Comparison of ENCODE assay signal across 7 mouse cellular contexts in the genomic region with DNA sequence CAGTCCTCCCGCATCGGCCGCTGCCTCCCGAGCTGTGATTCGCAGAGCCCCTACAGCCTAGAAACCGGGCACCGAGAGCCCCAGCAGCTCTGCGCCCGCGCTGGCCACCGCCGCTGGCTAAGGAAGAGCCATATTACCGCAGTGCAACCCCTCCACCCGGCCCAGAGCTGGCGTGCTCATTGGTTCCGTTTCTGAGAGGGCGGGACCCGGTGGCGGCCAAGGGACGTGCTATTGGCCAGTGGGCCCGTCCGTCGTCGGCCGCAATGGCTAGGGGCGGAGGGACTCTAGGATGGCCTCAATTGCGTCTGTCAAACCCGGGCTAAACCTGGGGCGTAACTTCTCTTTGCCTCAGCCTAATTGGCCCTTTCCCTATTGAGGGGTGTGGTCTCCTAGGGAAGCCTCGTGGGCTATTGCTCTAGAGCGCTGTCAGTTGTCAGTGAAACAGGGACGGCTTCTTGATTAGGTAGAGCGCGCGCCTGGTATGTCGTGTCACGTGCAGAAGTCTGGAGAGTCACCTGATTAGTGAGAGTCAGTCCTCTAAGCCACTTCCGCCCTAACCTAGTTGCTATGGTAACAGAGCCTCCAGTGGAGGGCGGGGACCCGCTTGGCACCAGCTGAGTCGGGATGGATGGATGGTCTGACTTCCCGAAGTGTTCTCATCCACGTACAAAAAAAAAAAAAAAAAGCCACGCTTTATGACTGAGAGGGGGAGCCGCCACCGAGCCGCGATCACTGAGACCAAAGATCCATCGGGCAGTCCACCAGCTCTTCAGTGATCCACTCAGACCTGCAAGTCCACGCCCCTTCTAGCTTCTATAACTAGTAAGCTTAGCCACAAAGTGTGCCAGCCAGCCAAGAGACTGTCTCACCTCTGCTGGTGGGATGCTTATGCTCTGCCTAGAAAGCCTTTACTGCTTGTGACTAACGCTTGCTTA. TPM values are rescaled to one million over a fixed set of nuclear protein-coding genes. Genes with fewer than 3 reads are reported as not detected.
DNase-seq lines count a peak whose midpoint lies in the region; ATAC-seq lines count a peak whose summit lies in the region.

A gene (minus strand): TSS at position 158 of the 935 bp plus-strand sequence.

- H3K27ac ChIP-seq in embryonic facial prominence, embryonic 11.5 days (replicated peaks; ENCODE audit: low read depth, low read length) = 0 out of 2 replicates have a peak within 1 kb of the TSS, but pooled peaks have one; percentile 23
- H3K27ac ChIP-seq in limb, embryonic 10.5 days = peak within 1 kb of the TSS; percentile 84
- H3K27ac ChIP-seq in midbrain, embryonic 13.5 days = peak within 1 kb of the TSS; percentile 91

- peak within 1 kb of the TSS; percentile 73 for H3K4me2 ChIP-seq in embryonic facial prominence, embryonic 11.5 days (ENCODE audit: low read depth, low read length)
- peak within 1 kb of the TSS; percentile 76 for H3K4me2 ChIP-seq in midbrain, embryonic 13.5 days (replicated peaks)

- H3K9ac ChIP-seq in embryonic facial prominence, embryonic 11.5 days (replicated peaks; ENCODE audit: low read length) = peak within 1 kb of the TSS; percentile 77
- peak within 1 kb of the TSS; percentile 93 for H3K9ac ChIP-seq in midbrain, embryonic 13.5 days (replicated peaks)

- no peaks in the 10 kb centered on the region for H3K27me3 ChIP-seq in embryonic facial prominence, embryonic 11.5 days (ENCODE audit: control insufficient read depth, insufficient read depth, low read length)
- no peaks in the 10 kb centered on the region for H3K27me3 ChIP-seq in limb, embryonic 10.5 days (ENCODE audit: low read depth, poor library complexity, severe bottlenecking)
- H3K27me3 ChIP-seq in midbrain, embryonic 13.5 days = no peaks in the 10 kb centered on the region

- peaks cover 2% of the 10 kb centered on the region; the same call in 1 of the 2 replicates for H3K4me1 ChIP-seq in embryonic facial prominence, embryonic 11.5 days (ENCODE audit: control insufficient read depth, insufficient read depth, low read length)
- H3K4me1 ChIP-seq in limb, embryonic 10.5 days = peaks cover 35% of the 10 kb centered on the region
- peaks cover 23% of the 10 kb centered on the region for H3K4me1 ChIP-seq in midbrain, embryonic 13.5 days (replicated peaks)

- H3K9me3 ChIP-seq in embryonic facial prominence, embryonic 11.5 days (replicated peaks; ENCODE audit: control insufficient read depth, low read length) = no peaks in the 10 kb centered on the region
- no peaks in the 10 kb centered on the region for H3K9me3 ChIP-seq in limb, embryonic 10.5 days (replicated peaks)
- no peaks in the 10 kb centered on the region for H3K9me3 ChIP-seq in midbrain, embryonic 13.5 days

- peak; percentile 99 for DNase-seq in adrenal gland, postnatal 14 days
- peak; percentile 99 for DNase-seq in embryonic facial prominence, embryonic 11.5 days (ENCODE audit: low spot score)
- peak; percentile 100 for DNase-seq in kidney, adult 11 months
- peak; percentile 97 for DNase-seq in limb, embryonic 10.5 days (ENCODE audit: low spot score)
- DNase-seq in spleen, adult 12 weeks (ENCODE audit: low spot score) = peak; percentile 95

- peak; percentile 99 for ATAC-seq in embryonic facial prominence, embryonic 11.5 days (replicated peaks; ENCODE audit: insufficient number of reproducible peaks, low FRiP score, low TSS enrichment, low read depth)
- ATAC-seq in granulocyte monocyte progenitor cell, adult 5-6 weeks (replicated peaks; ENCODE audit: poor library complexity, severe bottlenecking) = peak; percentile 80
- peak; percentile 99 for ATAC-seq in midbrain, embryonic 13.5 days

- peak within 1 kb of the TSS; percentile 72 for H3K4me3 ChIP-seq in embryonic facial prominence, embryonic 11.5 days (ENCODE audit: low read depth, low read length)
- peak within 1 kb of the TSS; percentile 81 for H3K4me3 ChIP-seq in limb, embryonic 10.5 days
- peak within 1 kb of the TSS; percentile 95 for H3K4me3 ChIP-seq in midbrain, embryonic 13.5 days (replicated peaks)

- under 1% methylated on average over 51 of the region's 51 CpGs for WGBS in embryonic facial prominence, embryonic 11.5 days
- 1% methylated on average over 51 of the region's 51 CpGs for WGBS in limb, embryonic 10.5 days
- under 1% methylated on average over 51 of the region's 51 CpGs for WGBS in midbrain, embryonic 13.5 days

- H3K36me3 ChIP-seq in embryonic facial prominence, embryonic 11.5 days (replicated peaks; ENCODE audit: control insufficient read depth, insufficient read depth, low read depth, low read length) = no peaks in the 10 kb centered on the region
- no peaks in the 10 kb centered on the region for H3K36me3 ChIP-seq in limb, embryonic 10.5 days
- no peaks in the 10 kb centered on the region for H3K36me3 ChIP-seq in midbrain, embryonic 13.5 days

RNA-seq across cellular contexts. Expression of the gene that starts here (rescaled TPM):
- 33.7 and 42.3 TPM in 2 replicates for total RNA-seq in adrenal gland, postnatal 14 days (2021)
- 11.1 and 15.5 TPM in 2 replicates for polyA plus RNA-seq in embryonic facial prominence, embryonic 11.5 days (2014; fragmentation: Nextera tagmentation; extraction: Ambion mirVana)
- 25.7 and 31.0 TPM in 2 replicates for total RNA-seq in granulocyte monocyte progenitor cell, adult 5-6 weeks (2014; fragmentation: Nextera tagmentation)
- total RNA-seq in granulocyte monocyte progenitor cell, adult 5-6 weeks (2017) = 26.8 and 38.7 TPM in 2 replicates
- 10.5 and 12.0 TPM in 2 replicates for polyA plus RNA-seq in limb, embryonic 10.5 days (2016; fragmentation: Nextera tagmentation; extraction: Ambion mirVana)
- polyA plus RNA-seq in midbrain, embryonic 13.5 days (2015; fragmentation: Nextera tagmentation; extraction: Ambion mirVana) = 13.1 and 16.3 TPM in 2 replicates

Comparison
In these comparisons a context has a peak if more than half of its experiments do, and no peak if none do; other contexts are left out.
1. Peak in every context shown above with its lines: DNase-seq, ATAC-seq, H3K4me3 ChIP-seq and H3K27ac ChIP-seq.
2. H3K27ac ChIP-seq: peak in every context shown above with its lines; median percentile 91 in midbrain, embryonic 13.5 days; 84 in limb, embryonic 10.5 days; 23 in embryonic facial prominence, embryonic 11.5 days.